Mouse (Mus musculus) left cerebral cortex, adult 11 months (tissue): ENCODE results near the gene Grm5.
A peak's percentile ranks its signal among the peaks of the same experiment; 100 is the strongest.

Experiments
- DNase-seq: peaks from one replicate; pipeline ENCODE4 v3.0.0; 2022; ENCODE audit warnings: low spot score

Gene Grm5

GRCm38 (mm10) chr7:87925956-87926355 is 342.0 kb downstream of the Grm5 start:
- peak; percentile 59 for DNase-seq

- DNase-seq, result no peak
These were observed 353.4 kb downstream of the Grm5 start for GRCm38 (mm10) chr7:87937415-87937814.

GRCm38 (mm10) chr7:87938265-87938664 is 354.3 kb downstream of the Grm5 start:
- no peak for DNase-seq

- DNase-seq, result no peak
These were observed 366.2 kb downstream of the Grm5 start for GRCm38 (mm10) chr7:87950205-87950604.

GRCm38 (mm10) chr7:87973216-87973615 is 389.2 kb downstream of the Grm5 start:
- no peak for DNase-seq

GRCm38 (mm10) chr7:87975041-87975440 is 391.1 kb downstream of the Grm5 start:
- DNase-seq, result no peak

GRCm38 (mm10) chr7:87983494-87983893 is 399.5 kb downstream of the Grm5 start:
- DNase-seq, result no peak

GRCm38 (mm10) chr7:88014451-88014850 is 430.5 kb downstream of the Grm5 start:
- no peak for DNase-seq

GRCm38 (mm10) chr7:88027411-88028132 is 443.6 kb downstream of the Grm5 start:
- peak; percentile 5 for DNase-seq

GRCm38 (mm10) chr7:88047366-88047765 is 463.4 kb downstream of the Grm5 start:
- no peak for DNase-seq

GRCm38 (mm10) chr7:88054224-88054938 is 470.4 kb downstream of the Grm5 start:
- DNase-seq, result no peak

GRCm38 (mm10) chr7:88056438-88056837 is 472.5 kb downstream of the Grm5 start:
- no peak for DNase-seq

- DNase-seq, result no peak
These were observed 507.1 kb downstream of the Grm5 start for GRCm38 (mm10) chr7:88091115-88091514.

- no peak for DNase-seq
These were observed 512.7 kb downstream of the Grm5 start for GRCm38 (mm10) chr7:88096536-88097107.

- peak; percentile 41 for DNase-seq
These were observed 513.7 kb downstream of the Grm5 start for GRCm38 (mm10) chr7:88097715-88098114.

GRCm38 (mm10) chr7:88116724-88117409 is 532.9 kb downstream of the Grm5 start:
- no peak for DNase-seq

GRCm38 (mm10) chr7:88128080-88128848 is 544.3 kb downstream of the Grm5 start:
- DNase-seq, result no peak

- DNase-seq, result no peak
These were observed 545.8 kb downstream of the Grm5 start for GRCm38 (mm10) chr7:88129536-88130487.

GRCm38 (mm10) chr7:88130488-88130849 is 546.5 kb downstream of the Grm5 start:
- no peak for DNase-seq

- no peak for DNase-seq
These were observed 575.7 kb downstream of the Grm5 start for GRCm38 (mm10) chr7:88159542-88160241.
